ENCODE assay signal across 16 mouse cellular contexts in genomic region chr6:142758562-142758961, GRCm38 (mm10). TPM values are rescaled to one million over a fixed set of nuclear protein-coding genes. Genes with fewer than 3 reads are reported as not detected.
A peak's percentile ranks its signal among the peaks of the same experiment; 100 is the strongest.
DNase-seq lines count a peak whose midpoint lies in the region; ATAC-seq and TF ChIP-seq lines count a peak whose summit lies in the region.
"Had no signal": no experiment of that assay in that cellular context is flagged by ENCODE, and none has a peak within 500 bp of the region (broad histone marks: within the 10 kb centered on the region; RNA-seq: fewer than 3 reads in every experiment).

No protein-coding gene starts in this region.

- WGBS in heart, embryonic 10.5 days: 91% methylated on average over 6 of the region's 6 CpGs
- 93% methylated on average over 6 of the region's 6 CpGs for WGBS in kidney, embryonic 15.5 days
- WGBS in bone marrow, adult 2 months: 88% methylated on average over 6 of the region's 6 CpGs
- 76% methylated on average over 6 of the region's 6 CpGs for WGBS in liver, embryonic 15.5 days (ENCODE audit: insufficient replicate concordance)

- no peak overlapping the region for H3K9ac ChIP-seq in kidney, embryonic 15.5 days
- H3K9ac ChIP-seq in liver, embryonic 15.5 days: peak overlapping the region; percentile 99
- H3K9ac ChIP-seq: embryonic facial prominence, embryonic 12.5 days had no signal

- peak; percentile 64 for DNase-seq in heart, embryonic 10.5 days (ENCODE audit: low spot score)
- DNase-seq in heart, postnatal 10 days: no peak
- no peak for DNase-seq in kidney, postnatal 14 days
- no peak for DNase-seq in adrenal gland, adult 2 months
- no peak for DNase-seq in spleen, postnatal 10 days (ENCODE audit: low spot score in 2 of 2)
- DNase-seq: cerebellum, postnatal 10 days; kidney, adult 18-20 months; lung, postnatal 36 days; retina, postnatal 1 day had no signal

- no peak for ATAC-seq in kidney, embryonic 15.5 days (replicated peaks; ENCODE audit: low FRiP score)
- no peak for ATAC-seq in liver, embryonic 15.5 days (ENCODE audit: insufficient read depth)

- intact Hi-C loops in heart, postnatal 10 days (cut with DNase I): loop anchor here (10.0 kb wide), 1 partner anchor 374 kb away; the partner anchor contains the start of genes Golt1b and Recql

- peaks cover 4% of the 10 kb centered on the region; the same call in 1 of the 2 replicates for H3K27me3 ChIP-seq in heart, embryonic 10.5 days (ENCODE audit: insufficient read depth, poor library complexity, severe bottlenecking)
- peaks cover 16% of the 10 kb centered on the region for H3K27me3 ChIP-seq in kidney, embryonic 15.5 days
- no peaks in the 10 kb centered on the region for H3K27me3 ChIP-seq in liver, embryonic 15.5 days

- peaks cover 19% of the 10 kb centered on the region for H3K36me3 ChIP-seq in heart, embryonic 10.5 days
- peaks cover 17% of the 10 kb centered on the region for H3K36me3 ChIP-seq in kidney, embryonic 15.5 days
- H3K36me3 ChIP-seq in liver, embryonic 15.5 days (replicated peaks): peaks cover 54% of the 10 kb centered on the region

- TF ChIP-seq CTCF in bone marrow, adult 2 months (IDR thresholded peaks at IDR 0.05; ENCODE audit: control insufficient read depth, insufficient read depth, low read length): no peak

- H3K4me3 ChIP-seq in heart, embryonic 10.5 days: no peak overlapping the region
- no peak overlapping the region for H3K4me3 ChIP-seq in kidney, embryonic 15.5 days (replicated peaks)
- peak overlapping the region; percentile 48 for H3K4me3 ChIP-seq in bone marrow, adult 2 months (replicated peaks; ENCODE audit: control insufficient read depth, low read depth, low read length)
- peak overlapping the region; percentile 98 for H3K4me3 ChIP-seq in liver, embryonic 15.5 days (replicated peaks)

- TF ChIP-seq POLR2A in bone marrow, adult 2 months (IDR thresholded peaks at IDR 0.05; ENCODE audit: borderline replicate concordance, control insufficient read depth, low read depth, low read length): no peak

- H3K9me3 ChIP-seq in heart, embryonic 10.5 days: no peaks in the 10 kb centered on the region
- H3K9me3 ChIP-seq in kidney, embryonic 15.5 days (replicated peaks): no peaks in the 10 kb centered on the region
- H3K9me3 ChIP-seq in liver, embryonic 15.5 days (replicated peaks): no peaks in the 10 kb centered on the region
- H3K9me3 ChIP-seq: embryonic facial prominence, embryonic 12.5 days had no signal

- H3K4me2 ChIP-seq in kidney, embryonic 15.5 days: 0 out of 2 replicates have a peak overlapping the region, but pooled peaks have one; percentile 66
- peak overlapping the region; percentile 71 for H3K4me2 ChIP-seq in liver, embryonic 15.5 days

- peaks cover 28% of the 10 kb centered on the region for H3K4me1 ChIP-seq in heart, embryonic 10.5 days
- H3K4me1 ChIP-seq in kidney, embryonic 15.5 days: peaks cover 14% of the 10 kb centered on the region
- H3K4me1 ChIP-seq in bone marrow, adult 2 months (ENCODE audit: control insufficient read depth, insufficient read depth, low read length): no peaks in the 10 kb centered on the region; the same call in 1 of the 2 replicates
- H3K4me1 ChIP-seq in liver, embryonic 15.5 days (replicated peaks): peaks cover 36% of the 10 kb centered on the region

- H3K27ac ChIP-seq in heart, embryonic 10.5 days: no peak overlapping the region
- no peak overlapping the region for H3K27ac ChIP-seq in kidney, embryonic 15.5 days
- no peak overlapping the region for H3K27ac ChIP-seq in bone marrow, adult 2 months (ENCODE audit: control insufficient read depth, insufficient read depth, low read depth, low read length, poor library complexity)
- H3K27ac ChIP-seq in liver, embryonic 15.5 days (replicated peaks): peak overlapping the region; percentile 99
- H3K27ac ChIP-seq: embryonic facial prominence, embryonic 12.5 days had no signal

RNA-seq across cellular contexts. Expression of gene Cmas, which starts 2.1 kb away (rescaled TPM):
- polyA plus RNA-seq in heart, embryonic 10.5 days (2016; fragmentation: Nextera tagmentation; extraction: Ambion mirVana): 100 and 105 TPM in 2 replicates
- total RNA-seq in heart, postnatal 10 days (2021): 10 to 100 TPM; 36.5 to 41.0 TPM
- 77.1 and 77.2 TPM in 2 replicates for polyA plus RNA-seq in kidney, embryonic 15.5 days (2015; fragmentation: Nextera tagmentation; extraction: Ambion mirVana)
- 144 and 171 TPM in 2 replicates for polyA plus RNA-seq in bone marrow, adult 2 months (2011; ENCODE audit: insufficient read depth, insufficient read length, low replicate concordance, missing spikeins)
- 170 and 172 TPM in 2 replicates for polyA plus RNA-seq in liver, embryonic 15.5 days (2015; fragmentation: Nextera tagmentation; extraction: Ambion mirVana)
- total RNA-seq in adrenal gland, adult 2 months (2021): 10 to 100 TPM; 30.5 to 30.8 TPM
- 4.4 and 11.0 TPM in 2 replicates for polyA plus RNA-seq in adrenal gland, adult 2 months (2012; rRNA removed)

RNA-seq across cellular contexts. Expression of gene Sult6b2, which starts 45.7 kb away (rescaled TPM):
- 0.06 TPM in 1 of 2 replicates, not detected in the other for polyA plus RNA-seq in heart, embryonic 10.5 days (2016; fragmentation: Nextera tagmentation; extraction: Ambion mirVana)
- not detected for total RNA-seq in heart, postnatal 10 days (2021)
- not detected in 2 replicates for polyA plus RNA-seq in kidney, embryonic 15.5 days (2015; fragmentation: Nextera tagmentation; extraction: Ambion mirVana)
- not detected in 2 replicates for polyA plus RNA-seq in bone marrow, adult 2 months (2011; ENCODE audit: insufficient read depth, insufficient read length, low replicate concordance, missing spikeins)
- 0.03 TPM in 1 of 2 replicates, not detected in the other for polyA plus RNA-seq in liver, embryonic 15.5 days (2015; fragmentation: Nextera tagmentation; extraction: Ambion mirVana)
- not detected for total RNA-seq in adrenal gland, adult 2 months (2021)
- polyA plus RNA-seq in adrenal gland, adult 2 months (2012; rRNA removed): not detected in 2 replicates
- polyA plus RNA-seq: C2C12; embryonic facial prominence, embryonic 12.5 days; gonadal fat pad, adult 2 months; urinary bladder, adult 2 months had no signal

RNA-seq across cellular contexts. Expression of gene Abcc9, which starts 56.4 kb away (rescaled TPM):
- 11.2 and 25.6 TPM in 2 replicates for polyA plus RNA-seq in heart, embryonic 10.5 days (2016; fragmentation: Nextera tagmentation; extraction: Ambion mirVana)
- 100 to 1,000 TPM; 220 to 258 TPM for total RNA-seq in heart, postnatal 10 days (2021)
- 6.2 and 7.7 TPM in 2 replicates for polyA plus RNA-seq in kidney, embryonic 15.5 days (2015; fragmentation: Nextera tagmentation; extraction: Ambion mirVana)
- 2.2 and 3.8 TPM in 2 replicates for polyA plus RNA-seq in bone marrow, adult 2 months (2011; ENCODE audit: insufficient read depth, insufficient read length, low replicate concordance, missing spikeins)
- polyA plus RNA-seq in liver, embryonic 15.5 days (2015; fragmentation: Nextera tagmentation; extraction: Ambion mirVana): 1.4 and 1.6 TPM in 2 replicates
- total RNA-seq in adrenal gland, adult 2 months (2021): 10 to 100 TPM; 13.7 to 17.3 TPM
- polyA plus RNA-seq in adrenal gland, adult 2 months (2012; rRNA removed): 1.9 and 3.1 TPM in 2 replicates

Comparison
In these comparisons a context has a peak if more than half of its experiments do, and no peak if none do; other contexts are left out.
1. H3K4me3 ChIP-seq: peak in bone marrow, adult 2 months (single experiment) and liver, embryonic 15.5 days (single experiment); none in heart, embryonic 10.5 days (single experiment) and kidney, embryonic 15.5 days (single experiment).